Mouse (Mus musculus) stomach, postnatal 0 days (tissue): ENCODE measurements around the gene Coro1a.

Experiments used
- CTCF ChIP-seq: IDR thresholded peaks from 2 replicates; pipeline ENCODE4 v1.5.1; 2016; ENCODE audit warnings: antibody characterized with exemption, low read depth, mild to moderate bottlenecking, moderate library complexity
- EP300 ChIP-seq: optimal IDR thresholded peaks from 2 replicates; pipeline ENCODE3; 2016; ENCODE audit warnings: antibody characterized with exemption

DNA sequence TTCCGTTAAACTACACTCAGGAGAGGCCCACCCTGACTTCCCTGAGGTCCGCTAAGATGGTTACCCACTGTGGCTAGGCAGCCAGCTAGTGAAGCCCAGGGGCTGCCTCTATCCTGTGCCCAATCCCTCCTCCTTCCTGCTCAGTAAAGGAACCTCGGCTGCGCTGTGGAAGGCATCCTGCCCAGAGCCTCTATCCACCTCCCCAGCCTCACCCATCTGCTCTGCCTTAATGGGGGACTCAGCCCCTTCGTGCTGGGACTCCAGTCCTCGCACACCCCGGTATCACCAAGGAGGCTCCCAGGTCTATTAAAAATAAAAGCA, 3.9 kb downstream of the Coro1a start:
- TF ChIP-seq CTCF (no peak), EP300 (no peak)
